Mouse (Mus musculus): Measurements from ENCODE around the gene Golt1b. TPM values are rescaled to one million over a fixed set of nuclear protein-coding genes. Genes with fewer than 3 reads are reported as not detected.

The Golt1b gene
- 8.5 TPM for polyA plus RNA-seq (2015; fragmentation: Illumina TruSeq; extraction: RNeasy Lipid Tissue Mini Kit (QIAGEN cat#74804); ENCODE audit: insufficient read depth, low read depth, low replicate concordance)

GRCm38 (mm10) chr6:142387011-142387754 is at the start of gene Golt1b, which contains the start of gene Recql:
Golt1b (plus strand) TSS chr6:142387221.
Recql (minus strand) TSS chr6:142387087.

GRCm38 (mm10) chr6:142345440-142346038 is 41.5 kb upstream of the Golt1b start, which contains the start of gene Pyroxd1:
Pyroxd1 (plus strand) TSS chr6:142345654.

GRCm38 (mm10) chr6:142412906-142413491 is 26.0 kb downstream of the Golt1b start, which contains the start of gene Spx:
Spx (plus strand) TSS chr6:142413441.

Other genes starting within 250 kb of the Golt1b start
- gene Slco1a6, start 178.7 kb upstream of the Golt1b start, polyA plus RNA-seq (2015; fragmentation: Illumina TruSeq; extraction: RNeasy Lipid Tissue Mini Kit (QIAGEN cat#74804); ENCODE audit: insufficient read depth, low read depth, low replicate concordance): 1.0 TPM
- 1,565 TPM for gene Iapp, start 88.8 kb upstream of the Golt1b start, polyA plus RNA-seq (2015; fragmentation: Illumina TruSeq; extraction: RNeasy Lipid Tissue Mini Kit (QIAGEN cat#74804); ENCODE audit: insufficient read depth, low read depth, low replicate concordance)
- not detected for gene Slco1a5, start 64.2 kb upstream of the Golt1b start, polyA plus RNA-seq (2015; fragmentation: Illumina TruSeq; extraction: RNeasy Lipid Tissue Mini Kit (QIAGEN cat#74804); ENCODE audit: insufficient read depth, low read depth, low replicate concordance)
- gene Pyroxd1, start 41.6 kb upstream of the Golt1b start, polyA plus RNA-seq (2015; fragmentation: Illumina TruSeq; extraction: RNeasy Lipid Tissue Mini Kit (QIAGEN cat#74804); ENCODE audit: insufficient read depth, low read depth, low replicate concordance): 4.0 TPM
- 7.6 TPM for gene Recql, start 134 bp upstream of the Golt1b start, polyA plus RNA-seq (2015; fragmentation: Illumina TruSeq; extraction: RNeasy Lipid Tissue Mini Kit (QIAGEN cat#74804); ENCODE audit: insufficient read depth, low read depth, low replicate concordance)
- gene Spx, start 26.2 kb downstream of the Golt1b start, polyA plus RNA-seq (2015; fragmentation: Illumina TruSeq; extraction: RNeasy Lipid Tissue Mini Kit (QIAGEN cat#74804); ENCODE audit: insufficient read depth, low read depth, low replicate concordance): 1.8 TPM
- gene Gys2, start 85.9 kb downstream of the Golt1b start, polyA plus RNA-seq (2015; fragmentation: Illumina TruSeq; extraction: RNeasy Lipid Tissue Mini Kit (QIAGEN cat#74804); ENCODE audit: insufficient read depth, low read depth, low replicate concordance): not detected
- 12.6 TPM for gene Ldhb, start 120.7 kb downstream of the Golt1b start, polyA plus RNA-seq (2015; fragmentation: Illumina TruSeq; extraction: RNeasy Lipid Tissue Mini Kit (QIAGEN cat#74804); ENCODE audit: insufficient read depth, low read depth, low replicate concordance)
- gene Kcnj8, start 184.4 kb downstream of the Golt1b start, polyA plus RNA-seq (2015; fragmentation: Illumina TruSeq; extraction: RNeasy Lipid Tissue Mini Kit (QIAGEN cat#74804); ENCODE audit: insufficient read depth, low read depth, low replicate concordance): 2.5 TPM

Data from pancreas, adult 10 weeks (tissue).